Mouse (Mus musculus) heart, adult 11 months (tissue): ENCODE data around the gene Son.

ENCODE experiments used
- DNase-seq: peaks from one replicate; pipeline ENCODE4 v3.0.0; 2022

Gene Son

DNA sequence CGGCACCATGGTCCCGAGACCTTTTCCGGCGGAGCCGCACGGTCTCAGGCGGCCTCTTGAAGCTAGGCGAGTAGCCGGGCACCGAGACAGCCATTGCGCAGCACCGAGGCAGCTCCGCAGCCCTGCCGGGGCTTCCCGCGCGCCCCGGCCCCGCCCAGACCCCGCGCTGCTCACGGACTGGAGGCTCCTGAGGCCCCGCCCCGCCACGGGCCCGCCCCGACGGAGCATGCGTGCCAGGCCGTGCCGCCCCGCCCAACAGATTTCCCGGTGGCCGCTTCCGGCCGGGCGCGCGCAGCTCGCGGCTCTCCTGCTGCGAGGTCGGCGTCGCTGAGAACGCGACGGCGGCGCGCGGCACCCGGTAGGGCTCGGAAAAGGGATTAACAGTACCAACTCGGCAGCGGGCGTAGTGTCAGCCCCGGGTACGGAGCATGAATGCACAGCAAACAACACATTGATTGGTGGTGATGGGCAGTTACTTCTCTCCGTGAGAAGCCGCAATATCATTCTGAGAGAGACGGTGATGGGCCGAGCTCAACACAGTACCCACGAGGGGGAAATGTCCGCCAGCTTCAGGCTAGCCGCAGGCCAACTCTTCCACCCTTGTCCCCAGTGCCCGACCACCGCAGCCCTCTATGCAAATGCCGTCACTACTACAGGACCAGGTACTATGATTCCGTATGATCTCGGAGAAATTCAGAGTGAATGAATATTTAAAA, 41.5 kb downstream of the Son start, which contains the start of gene Donson:
Gene Donson (minus strand): TSS at position 152 of the 716 bp plus-strand sequence.
- DNase-seq: peak; percentile 100

DNA sequence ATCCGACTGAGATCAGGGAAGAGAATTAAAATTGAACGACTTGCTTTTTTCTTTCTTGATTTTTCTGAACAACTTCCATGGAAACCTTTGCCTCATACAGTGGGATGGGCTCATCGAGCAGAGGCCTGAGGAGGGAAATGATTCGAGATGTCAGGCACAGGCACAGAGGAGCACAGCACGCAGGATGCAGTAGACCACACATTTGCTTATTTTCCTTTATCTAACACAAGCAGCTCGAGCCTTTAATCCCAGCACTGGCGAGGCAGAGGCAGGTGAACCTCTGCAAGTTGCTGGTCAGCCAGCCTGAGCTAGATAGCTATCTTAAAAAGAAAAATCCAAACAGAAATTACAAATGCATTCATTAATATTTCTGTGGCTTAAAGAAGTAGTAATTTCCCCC, 42.5 kb downstream of the Son start:
- peak; percentile 79 for DNase-seq

DNA sequence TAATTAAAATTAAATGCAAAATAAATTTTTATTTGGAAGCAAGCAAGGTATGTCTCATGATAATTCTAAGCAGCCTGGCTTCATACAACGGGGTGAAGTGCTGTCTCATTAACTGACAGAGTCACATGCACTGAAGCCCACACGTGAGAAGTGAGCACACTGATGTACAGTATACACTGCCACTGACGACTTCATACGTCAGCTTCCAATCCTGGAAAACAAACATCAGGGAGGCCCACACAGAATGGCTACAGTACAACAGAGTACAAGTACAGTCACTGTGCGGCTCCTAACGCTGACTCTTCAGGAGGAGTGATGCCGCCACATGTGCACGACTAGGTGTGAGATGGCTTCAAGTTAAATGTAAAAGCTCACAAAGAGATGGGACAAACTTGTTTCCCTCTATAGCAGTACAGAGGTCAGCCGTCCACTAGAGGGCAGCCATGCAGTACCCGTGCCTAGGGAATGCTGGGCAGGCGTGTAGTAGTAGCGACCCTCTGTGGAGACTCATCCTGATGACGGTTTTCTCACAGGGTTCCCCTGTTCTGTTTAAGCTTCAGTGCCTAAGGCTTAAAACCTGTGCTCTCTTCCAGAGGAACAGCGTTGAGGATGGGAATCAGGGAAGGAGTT, 47.3 kb downstream of the Son start:
- DNase-seq: peak; percentile 95

DNA sequence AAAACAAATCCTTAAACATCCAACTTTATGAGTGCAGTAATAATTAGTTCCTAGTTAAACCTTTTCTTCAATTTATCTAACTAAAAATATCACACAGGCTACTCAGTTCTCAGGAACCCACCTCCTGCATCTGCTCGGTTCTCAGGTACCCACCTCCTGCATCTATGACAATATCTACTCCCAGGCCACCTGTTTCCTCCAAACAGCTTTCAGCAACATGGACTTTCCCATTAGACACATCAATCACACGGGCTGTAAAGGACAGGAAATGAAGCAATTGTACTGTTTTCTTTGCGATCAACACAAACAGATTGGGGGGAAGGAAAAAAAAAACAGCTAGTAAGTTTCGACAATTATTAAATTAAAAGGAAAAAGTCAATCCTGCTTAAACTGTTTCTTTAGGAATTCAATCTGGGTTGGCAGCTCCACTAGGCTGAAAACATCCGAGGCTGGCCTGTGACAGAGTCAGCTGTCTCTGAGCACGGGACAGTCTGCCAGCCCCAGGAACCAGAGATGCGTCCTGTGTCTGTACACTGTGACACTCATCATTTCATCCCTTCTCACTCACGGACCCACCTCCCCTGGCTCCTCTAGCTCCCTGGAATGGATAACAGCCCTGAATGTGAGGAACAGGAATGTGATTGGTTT, 47.9 kb downstream of the Son start:
- no peak for DNase-seq

DNA sequence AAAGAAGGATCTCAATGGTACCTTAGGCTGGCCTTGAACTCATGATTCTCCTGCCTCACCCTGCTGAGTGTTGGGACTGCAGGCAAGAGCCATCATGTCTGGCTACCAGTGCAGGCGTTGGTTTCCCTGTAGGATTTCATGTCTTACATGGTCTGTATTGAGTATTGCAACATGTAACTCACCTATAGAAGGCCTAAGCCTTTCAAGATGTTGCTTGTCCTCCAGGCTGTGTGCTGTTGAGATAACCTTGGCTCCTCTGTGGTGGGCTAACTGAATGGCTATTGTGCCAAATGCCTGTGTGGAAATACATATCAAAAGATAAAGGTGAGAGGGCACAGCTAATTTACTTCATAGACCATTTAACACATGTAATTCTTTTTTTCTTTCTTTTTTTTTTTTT, 51.7 kb downstream of the Son start:
- DNase-seq: no peak

DNA sequence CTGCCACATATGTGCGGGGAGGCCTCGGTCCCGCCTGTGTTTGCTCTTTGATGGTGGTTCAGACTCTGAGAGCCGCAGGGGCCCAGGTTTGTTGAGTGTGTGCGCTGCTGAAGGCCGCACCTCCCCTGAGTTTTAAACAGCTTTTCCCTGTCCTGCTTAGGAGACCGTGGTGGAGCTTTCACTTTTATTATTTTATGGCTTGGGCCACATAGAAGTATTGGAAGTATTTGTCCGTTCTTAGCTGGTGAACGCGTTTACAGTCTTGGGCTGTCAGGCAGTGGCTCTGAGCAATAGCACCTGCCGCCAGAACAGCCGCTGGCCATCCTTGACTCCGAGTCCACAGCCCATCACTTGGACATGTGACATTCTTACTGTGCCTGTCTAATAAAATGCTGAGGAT, 54.6 kb downstream of the Son start:
- DNase-seq: peak; percentile 86

DNA sequence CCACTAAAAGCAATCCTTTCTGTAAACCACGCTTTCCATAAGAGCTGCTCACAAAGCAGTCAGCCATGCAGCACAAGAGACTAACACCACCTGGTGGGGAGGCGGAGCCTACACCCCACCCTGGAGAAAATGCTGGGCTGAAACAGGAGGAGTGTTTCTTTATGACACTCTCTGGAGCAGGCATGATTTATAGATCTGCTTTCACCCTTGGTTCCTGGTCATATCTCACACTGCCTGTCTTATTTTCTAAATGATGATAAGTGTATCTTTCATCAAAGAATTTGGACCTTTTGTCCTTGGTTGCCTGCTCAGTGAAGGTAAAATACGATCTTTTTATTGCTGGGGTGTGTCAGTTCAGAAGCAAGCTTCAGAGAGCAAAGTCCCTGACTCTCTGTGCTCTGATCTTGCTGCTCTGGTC, 55.5 kb downstream of the Son start:
- no peak for DNase-seq

DNA sequence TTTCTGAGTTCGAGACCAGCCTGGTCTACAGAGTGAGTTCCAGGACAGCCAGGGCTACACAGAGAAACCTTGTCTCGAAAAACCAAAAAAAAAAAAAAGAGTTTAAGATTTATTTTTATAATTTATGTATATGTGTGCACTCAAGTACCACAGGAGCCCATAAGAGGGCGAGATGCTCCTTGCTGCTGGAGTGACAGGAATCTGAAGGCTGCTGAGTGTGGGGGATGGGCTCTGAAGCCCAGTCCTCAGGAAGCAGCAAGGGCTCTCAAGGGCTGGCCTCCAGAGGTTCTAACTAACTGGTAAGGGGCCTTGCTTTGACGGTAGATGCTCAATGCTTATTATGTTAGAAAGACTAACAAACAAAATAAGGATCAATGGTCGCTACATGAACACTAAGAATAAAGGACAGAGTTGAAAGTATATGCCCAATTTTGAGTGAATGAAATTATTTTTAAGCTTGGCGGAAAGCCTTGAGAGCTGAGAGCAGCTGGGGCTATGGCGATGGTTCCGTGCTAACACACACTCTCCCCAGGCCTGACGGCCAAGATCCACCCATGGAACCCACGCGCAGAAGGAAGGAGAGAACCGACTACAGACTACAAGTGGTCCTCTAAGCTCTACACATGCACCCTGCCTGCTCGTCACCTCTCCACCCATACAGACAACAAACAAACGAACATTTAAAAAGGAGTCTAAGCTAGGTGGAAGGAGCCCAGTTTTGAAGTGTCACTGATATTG, 57.5 kb downstream of the Son start:
- no peak for DNase-seq

DNA sequence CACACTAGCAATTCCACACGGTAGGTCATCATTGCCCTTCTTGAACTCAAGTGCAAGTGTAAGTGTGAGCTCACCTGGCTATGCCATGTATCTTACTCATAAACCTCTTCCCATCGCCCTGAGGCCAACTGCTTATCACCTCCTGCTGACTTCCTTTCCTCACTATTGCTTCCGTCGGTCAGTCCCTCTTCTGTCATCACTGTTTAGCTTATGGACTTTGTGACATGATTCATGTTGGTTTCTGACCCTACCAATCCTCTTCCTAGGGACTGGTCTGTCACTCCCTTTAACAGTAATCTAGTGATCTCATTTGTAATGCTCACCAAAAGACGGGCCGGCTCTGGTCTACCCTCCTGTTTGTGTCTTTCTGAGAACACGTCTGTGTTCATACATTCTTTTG, 62.9 kb downstream of the Son start:
- DNase-seq: no peak

DNA sequence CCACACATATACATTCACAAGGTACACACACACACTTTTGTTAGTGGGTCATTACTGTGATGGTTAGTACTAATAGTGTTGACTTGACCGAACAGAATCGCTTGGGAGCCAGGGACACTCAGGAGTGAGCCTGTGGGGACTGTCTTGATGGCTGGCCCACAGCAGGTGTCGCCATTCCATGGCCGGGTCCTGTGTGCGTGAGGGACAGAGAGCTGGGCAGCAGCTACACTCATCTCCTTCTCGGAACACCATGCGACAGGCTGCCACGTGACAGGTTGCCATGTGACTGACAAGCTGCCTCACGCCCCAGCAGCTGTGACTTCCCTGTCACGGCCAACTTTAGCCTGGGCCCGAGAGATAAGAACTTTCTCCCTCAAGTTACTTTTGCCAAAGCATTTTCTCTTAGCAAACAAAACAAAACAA, 69.6 kb downstream of the Son start:
- DNase-seq: peak; percentile 98

DNA sequence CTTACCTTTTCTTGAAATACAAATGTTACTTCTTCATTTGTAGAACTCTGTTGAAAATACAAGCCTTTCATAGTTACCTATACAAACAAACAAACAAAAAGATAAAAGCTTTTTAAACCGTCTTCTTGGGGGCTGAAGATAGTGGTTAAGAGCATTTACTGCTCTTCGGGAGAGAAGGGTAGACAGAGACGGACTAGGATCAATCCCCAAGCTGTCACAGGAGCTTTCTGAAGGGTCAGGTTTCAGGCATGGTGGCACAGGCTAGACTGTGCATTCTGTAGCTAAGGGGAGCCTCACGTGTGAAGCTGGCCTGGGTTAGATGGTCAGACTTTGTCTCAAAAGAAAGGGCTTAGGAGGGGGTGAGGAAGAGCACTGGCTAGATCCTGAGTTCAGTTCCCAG, 70.1 kb downstream of the Son start:
- DNase-seq: no peak

DNA sequence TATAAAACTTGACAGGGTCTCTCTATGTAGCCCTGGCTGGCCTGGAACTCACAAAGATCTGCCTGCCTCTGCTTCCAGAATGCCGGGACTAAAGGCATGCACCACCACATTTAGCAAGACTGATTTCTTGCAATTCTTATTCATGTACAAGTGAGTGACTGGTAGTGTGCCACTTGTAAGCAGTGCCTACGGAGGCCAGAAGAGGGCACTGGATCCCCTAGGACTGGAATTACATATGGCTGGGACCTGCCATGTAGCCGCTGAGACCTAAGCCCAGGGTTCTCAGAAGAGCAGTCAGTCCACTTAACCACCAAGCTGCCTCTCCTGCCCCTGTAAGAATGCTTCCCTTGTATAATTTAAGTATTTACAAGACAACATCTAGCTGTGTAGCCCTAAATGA, 76.9 kb downstream of the Son start:
- DNase-seq: peak; percentile 95

DNA sequence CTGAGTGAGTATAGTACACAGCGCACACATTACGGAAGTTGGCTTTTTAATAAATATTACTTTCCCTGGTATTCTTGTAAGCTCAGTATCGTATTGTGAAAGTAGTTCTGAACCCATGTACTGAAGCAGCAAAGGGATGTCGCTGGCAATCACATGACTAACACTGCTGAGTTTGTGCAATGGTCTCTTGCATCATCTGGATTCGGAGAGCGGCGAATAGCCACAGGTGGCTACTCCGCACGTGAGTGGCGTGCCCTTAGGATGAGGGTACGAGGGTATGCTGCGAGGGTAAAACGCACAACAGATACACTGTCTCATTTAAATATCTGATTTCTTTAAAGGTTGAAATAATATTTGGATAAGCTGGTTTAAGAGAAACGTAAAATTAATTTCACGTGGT, 80.1 kb downstream of the Son start:
- DNase-seq: peak; percentile 95

DNA sequence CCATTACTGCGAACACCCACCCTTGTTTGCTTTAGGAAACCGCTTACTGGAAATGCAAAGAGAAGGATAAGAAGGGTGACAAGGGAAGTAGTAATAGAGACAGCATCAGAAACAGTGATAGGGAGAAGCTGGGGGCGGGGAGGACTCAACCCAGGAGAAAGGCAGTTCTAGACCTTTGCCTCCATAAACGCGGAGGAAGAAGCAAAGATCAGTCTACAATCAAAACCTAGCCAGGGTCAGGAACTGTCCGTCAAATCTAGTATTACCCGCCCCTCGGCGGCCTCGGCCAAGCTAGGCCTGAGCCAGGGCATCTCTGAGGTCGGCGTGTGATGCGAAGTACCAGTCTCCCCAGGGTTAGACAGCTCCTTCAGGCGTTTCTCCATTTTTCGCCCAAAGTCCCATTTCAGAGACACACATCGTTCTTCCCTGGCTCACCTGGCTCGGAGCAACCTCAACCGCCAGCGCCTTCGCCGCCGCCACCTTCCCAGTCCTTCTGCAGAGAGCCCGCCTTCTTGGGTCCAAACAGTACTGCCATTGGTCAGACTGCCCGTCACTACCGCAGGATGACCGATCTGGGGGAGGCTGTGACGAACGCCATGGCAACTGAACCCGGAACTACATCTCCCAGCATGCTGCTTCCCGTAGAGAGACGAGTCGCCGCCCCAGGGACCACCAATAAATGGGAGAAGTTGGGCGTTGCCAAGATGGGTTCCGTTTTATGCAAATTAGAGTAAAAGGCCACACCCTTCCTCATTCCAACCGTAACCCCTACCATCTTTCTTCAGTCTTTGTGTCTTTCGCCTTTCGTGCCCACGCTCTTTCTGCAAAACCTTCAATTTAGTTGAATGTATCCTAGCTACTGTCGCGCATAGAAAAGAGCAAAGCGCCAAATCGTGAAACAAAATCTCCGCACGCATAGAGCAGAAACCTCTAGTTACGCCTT, 81.1 kb downstream of the Son start, which contains the start of gene Cryzl1:
Gene Cryzl1 (minus strand): TSS at position 853 of the 943 bp plus-strand sequence.
- DNase-seq: peak; percentile 100
